Mouse (Mus musculus): ENCODE data around the gene Hist1h1c.
"Not testable (repeated sequence)": the region's sequence is repeated elsewhere in the genome, so short reads cannot be mapped to it uniquely, and the experiment has no call there.

The Hist1h1c gene

GRCm38 (mm10) chr13:23738677-23739068, at the start of gene Hist1h1c:
Gene Hist1h1c (plus strand): TSS chr13:23738808.
- DNase-seq (ENCODE audit: low spot score in 2 of 2), result peak; percentile 87 to 88

- no peak for DNase-seq (ENCODE audit: low spot score in 2 of 2)
These were observed 49.7 kb upstream of the Hist1h1c start for GRCm38 (mm10) chr13:23688956-23689355.

GRCm38 (mm10) chr13:23689459-23689858, 49.1 kb upstream of the Hist1h1c start:
- DNase-seq (ENCODE audit: low spot score in 2 of 2), result no peak

- DNase-seq (ENCODE audit: low spot score in 2 of 2), result no peak
These were observed 44.7 kb upstream of the Hist1h1c start for GRCm38 (mm10) chr13:23693856-23694440.

- DNase-seq (ENCODE audit: low spot score in 2 of 2), result no peak
These were observed 43.7 kb upstream of the Hist1h1c start for GRCm38 (mm10) chr13:23694956-23695355.

GRCm38 (mm10) chr13:23695514-23695913, 43.1 kb upstream of the Hist1h1c start, which contains the start of gene Hist1h1t:
Gene Hist1h1t (plus strand): TSS chr13:23695814.
- DNase-seq (ENCODE audit: low spot score in 2 of 2), result no peak

GRCm38 (mm10) chr13:23696061-23696474, 42.5 kb upstream of the Hist1h1c start:
- no peak for DNase-seq (ENCODE audit: low spot score in 2 of 2)

GRCm38 (mm10) chr13:23697491-23698299, 40.9 kb upstream of the Hist1h1c start:
- peak in 1 of 2 experiments; percentile 45 for DNase-seq (ENCODE audit: low spot score in 2 of 2)

GRCm38 (mm10) chr13:23698300-23698693, 40.3 kb upstream of the Hist1h1c start, which contains the start of gene Hist1h4c:
Gene Hist1h4c (minus strand): TSS chr13:23698454.
- DNase-seq (ENCODE audit: low spot score in 2 of 2), result peak; percentile 95 to 98

- DNase-seq (ENCODE audit: low spot score in 2 of 2), result no peak
These were observed 39.6 kb upstream of the Hist1h1c start for GRCm38 (mm10) chr13:23698996-23699395.

GRCm38 (mm10) chr13:23699767-23700166, 38.8 kb upstream of the Hist1h1c start:
- no peak for DNase-seq (ENCODE audit: low spot score in 2 of 2)

- DNase-seq (ENCODE audit: low spot score in 2 of 2), result peak; percentile 44 to 67
These were observed 37.7 kb upstream of the Hist1h1c start for GRCm38 (mm10) chr13:23700786-23701520.

- DNase-seq (ENCODE audit: low spot score in 2 of 2), result no peak
These were observed 36.4 kb upstream of the Hist1h1c start for GRCm38 (mm10) chr13:23702220-23702619.

GRCm38 (mm10) chr13:23702801-23703200, 35.8 kb upstream of the Hist1h1c start:
- DNase-seq (ENCODE audit: low spot score in 2 of 2), result not testable (repeated sequence)

GRCm38 (mm10) chr13:23705751-23706356, 32.8 kb upstream of the Hist1h1c start:
- DNase-seq (ENCODE audit: low spot score in 2 of 2), result no peak

GRCm38 (mm10) chr13:23706771-23707170, 31.8 kb upstream of the Hist1h1c start:
- DNase-seq (ENCODE audit: low spot score in 2 of 2), result no peak

GRCm38 (mm10) chr13:23708041-23708440, 30.6 kb upstream of the Hist1h1c start:
- DNase-seq (ENCODE audit: low spot score in 2 of 2), result no peak

GRCm38 (mm10) chr13:23708654-23709053, 30.0 kb upstream of the Hist1h1c start:
- no peak for DNase-seq (ENCODE audit: low spot score in 2 of 2)

GRCm38 (mm10) chr13:23709714-23710373, 28.8 kb upstream of the Hist1h1c start:
- no peak for DNase-seq (ENCODE audit: low spot score in 2 of 2)

- DNase-seq (ENCODE audit: low spot score in 2 of 2), result no peak
These were observed 28.1 kb upstream of the Hist1h1c start, which contains the start of gene Hfe for GRCm38 (mm10) chr13:23710374-23711089. Gene Hfe (minus strand): TSS chr13:23710854.
